Mouse (Mus musculus): ENCODE results near the gene Tacr2.

GRCm38 (mm10) chr10:62313140-62313539, 60.9 kb downstream of the Tacr2 start:
- TF ChIP-seq POLR2A (IDR thresholded peaks at IDR 0.05; ENCODE audit: borderline replicate concordance, extremely low read depth, low read depth, low read length) = no peak
- TF ChIP-seq CTCF (IDR thresholded peaks at IDR 0.05; ENCODE audit: insufficient read depth, low read length) = no peak

All from lung, adult 2 months (tissue).